Mouse (Mus musculus) heart, adult 11 months (tissue): ENCODE results near the gene Cox14.
"Not testable (repeated sequence)": the region's sequence is repeated elsewhere in the genome, so short reads cannot be mapped to it uniquely, and the experiment has no call there.

Experiments used
- DNase-seq: peaks from one replicate; pipeline ENCODE4 v3.0.0; 2022

The Cox14 gene

DNA sequence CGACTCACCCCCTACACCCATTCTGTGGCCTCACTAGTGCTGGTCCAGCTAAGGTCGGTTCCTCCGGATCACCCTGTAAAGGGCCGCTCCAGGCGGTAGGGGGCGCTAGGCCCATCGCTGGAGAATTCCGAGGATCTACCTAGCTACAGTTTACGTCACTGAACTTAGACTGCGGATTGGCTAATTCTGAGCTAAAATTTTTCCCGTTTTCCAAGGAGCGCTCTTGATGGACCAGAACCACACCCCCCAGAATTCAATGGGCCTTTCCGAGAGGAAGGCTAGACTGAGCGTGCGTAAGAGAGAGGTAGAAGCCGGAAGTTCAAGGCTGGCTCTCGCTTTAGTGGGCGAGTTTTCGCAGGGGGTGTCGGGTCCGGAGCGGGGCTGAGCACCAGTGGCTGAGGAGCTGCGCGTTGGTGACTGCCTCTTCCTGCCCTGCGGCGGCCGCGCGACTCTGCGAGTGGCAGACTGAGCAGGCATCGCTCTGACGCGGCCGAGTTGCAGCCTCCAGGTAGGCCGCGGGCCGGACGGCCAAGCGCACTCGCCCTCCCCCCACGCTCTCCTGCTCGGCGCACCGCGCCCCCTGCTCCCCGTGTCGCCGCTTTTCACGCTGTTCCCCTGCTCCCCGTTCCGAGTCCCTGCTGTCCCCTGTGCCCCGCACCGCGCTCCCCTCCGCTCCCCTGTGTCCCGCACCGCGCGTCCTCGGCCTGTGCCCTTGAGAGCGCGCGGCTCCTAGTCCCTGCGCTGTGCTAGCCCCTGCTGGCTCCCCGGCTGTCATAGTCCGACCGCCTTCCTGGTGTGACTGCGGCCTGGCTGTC is at the start of gene Cox14:
Gene Cox14, plus strand, starts transcription at position 278 of the 815 bp plus-strand sequence.
- DNase-seq: peak; percentile 100

DNA sequence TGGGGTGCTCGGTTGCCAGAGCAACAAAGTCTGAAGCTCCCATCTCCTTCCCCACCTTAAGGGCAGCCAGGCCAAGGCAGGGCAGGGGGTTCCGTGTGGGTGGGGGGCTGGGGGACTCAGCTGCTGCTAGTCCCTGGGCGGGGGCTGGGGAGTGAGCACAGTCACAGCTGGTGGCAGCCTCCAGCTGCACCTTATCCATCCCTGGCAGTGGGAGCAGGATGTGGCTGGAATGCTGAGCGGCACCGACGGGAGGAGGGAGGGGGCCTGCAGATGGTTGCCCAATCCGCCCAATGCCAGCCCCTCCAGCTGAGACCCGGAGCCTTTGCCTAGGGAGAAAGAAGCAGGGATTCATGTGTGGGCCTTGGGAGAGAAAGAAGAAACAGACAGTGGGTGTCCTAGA is 48.3 kb upstream of the Cox14 start:
- no peak for DNase-seq

DNA sequence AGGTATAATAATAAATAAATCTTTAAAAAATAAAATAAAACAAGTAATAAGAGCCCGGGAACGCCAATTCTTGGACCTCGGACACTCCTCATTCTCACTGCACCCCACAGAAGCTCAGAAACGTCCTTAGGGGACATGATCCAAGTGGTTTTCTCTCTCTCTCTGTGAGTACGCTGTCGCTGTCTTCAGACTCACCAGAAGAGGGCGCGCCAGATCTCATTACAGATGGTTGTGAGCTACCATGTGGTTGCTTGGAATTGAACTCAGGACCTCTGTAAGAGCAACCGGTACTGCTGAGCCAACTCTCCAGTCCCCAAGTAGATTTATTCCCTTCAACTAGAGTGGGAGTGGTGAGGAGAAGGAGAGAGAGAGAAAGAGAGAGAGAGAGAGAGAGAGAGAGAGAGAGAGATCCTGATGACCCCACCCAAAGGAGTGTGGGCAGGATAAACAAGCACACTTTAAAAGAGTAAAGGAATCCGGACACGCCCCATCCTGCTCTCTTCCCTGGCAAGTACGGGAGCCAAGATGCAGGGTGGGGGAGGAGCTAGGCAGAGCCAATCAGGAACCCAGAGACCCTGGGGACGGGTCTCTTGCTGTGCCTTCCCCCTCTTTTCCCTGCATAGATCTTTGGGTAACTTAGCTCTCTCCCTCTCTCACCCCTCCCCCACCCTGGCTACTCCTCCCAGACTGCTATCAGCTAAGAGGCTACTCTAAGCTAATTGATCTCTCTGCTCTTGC is 47.2 kb upstream of the Cox14 start:
- DNase-seq: no peak

DNA sequence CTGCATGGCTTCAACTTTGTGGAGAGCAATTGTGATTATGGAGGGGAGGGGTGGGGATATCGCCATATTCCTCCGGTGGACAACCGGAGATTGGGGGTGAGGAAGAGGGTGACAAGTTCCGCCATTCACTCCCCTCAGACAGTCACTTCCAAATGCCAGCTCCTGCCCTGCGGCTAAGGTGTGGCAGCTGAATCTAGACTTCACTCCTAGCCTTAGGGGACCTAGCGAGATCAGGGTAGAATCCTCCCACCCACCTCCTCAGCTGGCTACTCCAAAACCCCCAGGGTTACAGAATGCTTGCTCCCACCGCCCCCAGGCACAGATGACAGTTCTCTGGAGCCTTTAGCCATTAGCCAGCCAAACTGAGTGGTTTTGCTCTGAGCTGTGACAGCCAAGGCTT is 46.4 kb upstream of the Cox14 start:
- DNase-seq: no peak

DNA sequence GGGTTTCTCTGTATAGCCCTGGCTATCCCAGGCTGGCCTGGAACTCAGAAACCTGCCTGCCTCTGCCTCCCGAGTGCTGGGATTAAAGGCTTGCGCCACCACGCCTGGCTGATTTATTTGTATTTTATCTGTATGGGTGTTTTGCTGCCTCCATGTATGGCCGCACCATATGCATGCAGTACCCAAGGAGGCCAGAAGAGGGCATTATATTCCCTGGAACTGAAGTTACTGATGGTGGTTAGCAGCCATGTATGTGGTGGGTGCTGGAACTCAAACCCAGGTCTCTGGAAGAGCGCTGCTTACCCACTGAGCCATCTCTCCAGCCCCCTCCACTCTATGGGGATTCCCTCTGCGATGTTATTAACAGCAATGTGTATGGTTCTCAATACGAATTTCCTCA is 42.5 kb upstream of the Cox14 start:
- DNase-seq: no peak

DNA sequence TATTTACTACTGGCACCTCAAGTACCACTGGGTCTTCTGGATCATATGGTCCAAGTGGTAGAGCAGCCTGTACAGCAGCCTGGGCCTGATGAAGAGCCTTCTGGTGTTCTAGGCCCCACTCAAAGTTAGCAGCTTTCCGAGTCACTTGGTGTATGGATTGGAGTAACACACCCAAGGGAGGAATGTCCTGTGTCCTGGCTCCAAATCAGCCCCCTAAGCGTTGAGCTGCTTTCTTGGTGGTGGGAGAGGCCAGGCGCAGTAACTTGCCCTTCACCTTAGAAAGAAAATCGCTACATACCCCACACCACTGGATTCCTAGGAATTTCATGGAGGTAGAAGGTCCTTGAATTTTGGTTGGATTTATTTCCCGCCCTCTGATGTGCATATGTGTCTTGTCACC is 41.3 kb upstream of the Cox14 start:
- DNase-seq: no peak

DNA sequence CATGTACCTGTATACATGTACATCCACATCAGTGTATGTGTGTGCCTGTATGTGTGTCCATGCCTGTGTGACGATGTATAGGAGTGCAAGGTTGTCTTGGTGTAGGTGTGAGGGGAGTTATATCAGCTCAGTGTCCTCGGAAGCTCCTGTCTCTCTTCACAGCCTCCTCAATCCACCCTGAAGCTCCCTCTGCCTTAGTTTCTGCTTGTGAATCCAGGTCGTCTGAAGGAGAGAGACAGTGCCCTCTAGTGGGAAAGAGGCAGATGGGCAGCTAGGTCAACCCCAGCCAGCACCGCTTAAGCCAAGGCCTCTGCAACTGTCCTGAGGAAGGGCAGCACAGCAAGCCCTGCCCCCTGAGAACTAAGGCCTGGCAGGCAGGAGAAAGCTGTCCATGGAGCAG is 36.7 kb upstream of the Cox14 start:
- peak; percentile 94 for DNase-seq

DNA sequence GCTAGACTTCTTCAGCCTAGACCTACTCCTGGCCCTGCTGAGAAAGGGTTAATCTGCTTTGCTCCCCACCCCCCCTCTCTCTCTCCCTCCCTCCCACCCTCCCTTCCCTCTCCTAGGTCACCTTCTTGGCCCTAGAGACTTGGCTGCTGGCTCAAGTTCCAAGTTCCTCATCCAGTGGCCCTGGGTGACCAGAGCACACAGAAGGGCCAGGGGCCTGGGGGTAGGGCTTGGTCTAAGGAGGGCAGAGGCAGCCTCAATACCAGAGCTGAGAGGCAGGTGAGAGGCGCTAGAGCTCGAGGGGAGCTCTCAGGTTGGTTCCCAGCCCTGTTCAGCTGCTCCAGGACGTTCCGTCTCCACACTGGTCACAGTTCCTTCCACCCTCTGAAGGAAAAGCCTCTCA is 34.5 kb upstream of the Cox14 start:
- DNase-seq: no peak

DNA sequence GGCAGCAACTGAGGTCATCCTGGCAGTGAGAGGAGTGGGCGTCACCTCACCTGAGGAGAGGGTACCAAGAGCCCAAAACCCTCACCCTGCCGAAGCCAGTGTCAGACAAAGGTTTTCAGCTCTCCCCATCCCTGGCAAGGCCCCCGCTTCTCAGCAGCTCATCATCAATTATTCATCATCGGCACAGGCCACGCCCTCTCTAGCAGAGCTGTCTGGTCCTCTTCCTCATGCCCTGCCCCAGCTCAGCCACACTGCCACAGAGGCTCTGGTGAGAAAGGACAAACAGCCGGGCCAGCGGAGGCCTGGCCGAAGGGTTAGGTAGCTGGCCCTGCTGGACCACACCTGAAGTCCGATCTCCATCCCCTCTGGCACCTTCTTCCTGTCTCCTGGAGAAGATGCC is 33.4 kb upstream of the Cox14 start:
- DNase-seq: no peak

DNA sequence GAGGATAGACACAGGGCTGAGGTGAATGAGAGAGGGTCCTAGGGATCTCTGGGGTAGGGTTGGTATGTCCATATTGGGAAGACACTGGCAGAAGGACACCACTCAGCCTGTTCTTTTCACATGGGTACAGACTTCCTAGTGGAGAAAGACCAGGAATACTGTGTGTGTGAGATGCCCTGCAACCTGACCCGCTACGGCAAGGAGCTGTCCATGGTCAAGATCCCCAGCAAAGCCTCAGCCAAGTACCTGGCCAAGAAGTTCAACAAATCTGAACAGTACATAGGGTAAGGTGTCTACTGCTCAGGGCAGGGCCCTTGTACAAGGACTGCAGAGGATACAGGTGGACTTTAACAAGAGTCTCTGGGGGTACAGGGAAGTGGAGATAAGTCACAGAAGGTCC is 28.1 kb upstream of the Cox14 start:
- DNase-seq: peak; percentile 64

DNA sequence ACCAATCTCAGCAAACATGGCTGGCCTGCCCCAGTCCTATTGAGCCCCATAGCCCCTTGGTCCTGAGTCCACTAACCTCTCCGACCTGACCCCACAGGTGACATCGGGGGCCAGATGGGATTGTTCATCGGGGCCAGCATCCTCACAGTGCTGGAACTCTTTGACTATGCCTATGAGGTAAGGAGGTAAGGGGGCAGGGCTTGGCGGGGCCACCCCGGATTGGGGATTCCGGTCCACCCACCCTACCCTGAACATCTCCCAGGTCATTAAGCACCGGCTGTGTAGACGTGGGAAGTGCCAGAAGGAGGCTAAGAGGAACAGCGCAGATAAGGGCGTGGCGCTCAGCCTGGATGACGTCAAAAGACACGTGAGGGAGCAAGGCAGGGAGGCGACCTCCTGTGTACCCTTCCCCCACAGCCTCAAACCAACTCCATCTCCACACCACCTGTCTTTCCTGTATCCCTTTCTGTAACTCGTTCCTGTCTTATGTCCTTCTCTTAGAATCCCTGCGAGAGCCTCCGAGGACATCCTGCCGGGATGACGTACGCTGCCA is 26.8 kb upstream of the Cox14 start:
- DNase-seq: peak; percentile 92

DNA sequence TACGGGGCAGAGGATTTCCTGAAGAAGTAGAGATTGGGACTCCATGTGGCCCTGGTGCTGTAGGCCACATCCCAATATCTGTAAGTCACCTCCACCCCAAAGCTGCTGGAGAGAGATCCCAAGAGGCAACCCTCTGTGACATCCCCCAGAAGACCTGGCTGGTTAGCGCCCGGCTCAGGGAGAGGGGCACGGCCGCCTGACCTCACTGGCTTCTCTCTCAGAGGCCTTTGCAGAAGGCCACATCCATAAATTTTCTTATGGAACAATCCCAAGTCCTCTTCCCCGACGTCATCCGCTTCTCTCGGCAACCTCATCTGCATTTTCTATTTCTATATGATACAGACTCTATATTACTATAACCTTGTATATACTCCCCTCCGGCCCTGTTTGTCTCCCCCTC is 25.7 kb upstream of the Cox14 start:
- no peak for DNase-seq

DNA sequence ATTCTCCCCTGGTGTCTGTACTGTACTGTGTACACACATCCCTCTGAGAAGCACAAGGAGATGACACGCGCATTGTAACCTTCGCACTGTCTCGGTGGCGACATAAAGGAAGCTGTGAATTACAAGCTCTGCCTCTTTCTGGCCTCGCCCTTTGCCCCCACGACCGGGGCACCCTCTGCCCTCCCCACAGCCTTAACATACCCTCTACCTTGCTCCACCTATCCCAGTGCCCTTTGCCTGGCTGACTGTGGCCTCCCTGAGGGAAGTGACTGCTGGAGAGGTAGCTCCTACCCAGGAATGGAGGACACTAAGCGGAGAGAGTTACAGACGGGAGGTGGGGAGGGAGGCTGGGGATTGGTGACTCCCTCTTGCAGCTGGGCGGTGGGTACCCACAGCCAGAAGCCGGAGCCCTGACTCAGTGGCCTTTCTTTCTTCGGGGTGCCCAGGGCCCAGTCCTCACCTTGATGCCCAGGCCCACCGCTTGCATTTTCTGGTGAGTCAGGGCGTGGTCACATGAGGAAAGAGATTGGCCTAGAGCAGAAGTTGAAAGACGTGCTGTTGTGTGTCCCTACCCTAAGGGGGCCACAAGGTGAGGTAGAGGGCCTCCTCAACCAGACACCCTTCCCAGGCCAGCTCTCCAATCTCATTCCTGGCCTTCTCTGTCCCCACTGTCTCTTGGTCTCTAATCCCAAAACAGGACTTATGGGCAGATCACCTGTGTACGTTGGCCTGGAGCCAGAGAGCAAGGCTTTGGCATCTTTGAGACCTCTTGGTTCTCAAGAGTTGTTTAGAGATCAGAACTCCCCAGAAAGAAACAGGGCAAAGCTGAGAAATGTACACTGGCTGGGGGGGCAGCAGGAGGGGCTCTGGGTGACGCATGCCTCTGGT is 25.0 kb upstream of the Cox14 start:
- peak; percentile 93 for DNase-seq

DNA sequence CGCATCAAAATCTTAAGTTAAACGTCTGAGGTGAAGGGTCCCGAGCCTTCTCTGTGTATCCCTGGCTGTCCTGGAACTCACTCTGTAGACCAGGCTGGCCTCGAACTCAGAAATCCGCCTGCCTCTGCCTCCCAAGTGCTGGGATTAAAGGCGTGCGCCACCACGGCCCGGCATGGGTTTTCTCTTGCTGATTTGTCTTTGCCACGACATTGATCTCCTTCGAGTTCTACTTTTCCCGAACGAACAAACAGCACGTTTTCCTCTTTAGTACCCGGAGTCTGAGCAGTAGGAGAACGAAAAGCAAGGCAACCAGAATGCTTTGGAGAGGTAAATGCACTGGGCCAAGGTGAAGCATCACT is 23.8 kb upstream of the Cox14 start:
- not testable (repeated sequence) for DNase-seq

DNA sequence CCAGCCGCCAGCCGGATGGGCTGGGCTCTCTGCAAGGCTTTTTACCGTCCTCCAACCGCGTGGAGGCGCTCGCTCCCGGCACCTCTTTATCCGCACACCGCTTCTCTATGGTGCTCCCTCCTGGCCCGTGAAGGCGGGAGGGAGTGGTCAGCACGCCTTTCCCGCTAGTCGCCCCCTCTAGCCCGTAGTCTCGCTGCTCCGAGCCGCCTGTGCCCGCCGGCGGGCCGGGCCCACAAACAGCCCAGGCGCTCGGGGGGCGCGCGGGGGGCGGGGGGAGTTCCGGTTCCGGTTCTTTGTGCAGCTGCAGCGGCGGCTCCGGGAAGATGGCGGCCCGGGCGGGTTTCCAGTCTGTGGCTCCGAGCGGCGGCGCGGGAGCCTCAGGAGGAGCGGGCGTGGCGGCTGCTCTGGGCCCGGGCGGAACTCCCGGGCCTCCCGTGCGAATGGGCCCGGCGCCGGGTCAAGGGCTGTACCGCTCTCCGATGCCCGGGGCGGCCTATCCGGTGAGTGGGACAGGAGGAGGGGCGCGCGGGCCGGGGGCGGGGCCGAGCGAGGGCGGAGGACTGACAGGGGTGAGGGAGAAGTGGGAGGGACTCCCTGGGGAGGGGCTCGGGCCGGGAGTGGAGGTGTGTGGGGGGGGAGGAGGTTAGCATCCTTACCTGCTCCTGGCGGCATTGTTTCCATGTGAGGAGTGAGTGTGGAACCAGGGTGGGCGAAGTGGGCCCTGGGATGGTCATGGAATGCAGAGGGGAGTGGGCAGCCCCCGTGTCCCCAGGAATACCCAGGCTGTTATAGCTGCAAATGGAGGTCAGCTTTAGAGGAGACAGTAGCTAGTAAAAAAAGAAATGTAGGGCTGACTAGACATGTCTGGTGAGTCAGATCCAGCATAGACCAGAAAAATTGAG is 23.2 kb upstream of the Cox14 start, which contains the start of gene Smarcd1:
Gene Smarcd1, plus strand, starts transcription at position 131 of the 902 bp plus-strand sequence.
- peak; percentile 99 for DNase-seq

DNA sequence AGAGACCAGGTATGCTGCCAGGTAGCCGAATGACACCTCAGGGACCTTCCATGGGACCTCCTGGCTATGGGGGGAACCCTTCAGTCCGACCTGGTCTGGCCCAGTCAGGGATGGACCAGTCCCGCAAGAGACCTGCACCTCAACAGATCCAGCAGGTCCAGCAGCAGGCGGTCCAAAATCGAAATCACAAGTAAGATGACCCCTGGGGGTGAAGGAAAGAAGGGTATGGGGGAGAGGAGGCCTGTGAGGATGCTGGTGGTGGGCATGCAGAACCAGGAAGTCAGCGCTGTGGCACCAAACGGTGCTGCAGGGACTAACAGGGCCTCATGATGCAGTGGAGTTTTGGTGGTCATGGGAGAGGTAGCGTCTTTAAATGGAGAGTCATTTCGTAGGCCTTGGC is 22.3 kb upstream of the Cox14 start:
- DNase-seq: peak; percentile 94

DNA sequence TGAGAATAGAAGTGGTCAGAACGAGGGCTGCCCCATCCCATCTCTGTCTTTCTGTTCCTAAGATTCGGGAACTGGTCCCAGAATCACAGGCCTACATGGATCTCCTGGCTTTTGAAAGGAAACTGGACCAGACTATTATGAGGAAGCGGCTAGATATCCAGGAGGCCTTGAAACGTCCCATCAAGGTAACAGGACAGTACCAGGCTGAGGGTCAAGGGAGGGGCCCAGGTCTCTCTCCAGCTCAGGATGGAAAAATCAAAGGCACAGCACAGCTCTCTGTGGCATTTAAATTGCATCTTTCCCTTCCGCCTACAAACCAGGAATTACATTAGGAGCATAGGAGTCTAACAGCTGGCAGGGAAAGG is 21.8 kb upstream of the Cox14 start:
- no peak for DNase-seq

DNA sequence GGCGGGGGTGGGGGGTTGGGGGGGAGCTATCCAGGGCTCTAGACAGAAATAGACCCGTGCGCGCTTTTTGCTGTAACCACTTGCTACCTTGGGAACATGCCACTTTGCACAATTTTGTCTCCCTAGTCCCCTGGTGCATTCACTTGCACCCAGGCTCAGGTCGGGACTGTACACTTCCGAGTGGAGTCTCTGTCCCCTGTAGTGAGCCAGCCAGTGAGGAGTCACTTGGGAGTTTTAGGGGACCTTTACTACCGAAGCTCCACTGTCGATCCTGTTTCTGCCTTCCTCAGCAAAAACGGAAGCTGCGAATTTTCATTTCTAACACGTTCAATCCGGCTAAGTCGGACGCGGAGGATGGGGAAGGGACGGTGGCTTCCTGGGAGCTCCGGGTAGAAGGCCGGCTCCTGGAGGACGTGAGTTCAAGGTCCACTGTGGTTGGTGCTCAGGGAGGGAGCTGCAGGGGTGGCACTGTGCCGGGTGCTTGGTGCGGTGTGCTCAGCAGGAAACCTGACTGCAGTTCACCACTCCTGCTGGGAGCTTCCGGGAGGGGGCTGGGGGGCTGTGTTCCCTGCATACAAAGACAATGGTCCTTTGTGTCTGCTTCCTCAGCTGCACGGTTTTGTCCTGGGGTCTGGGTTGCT is 21.3 kb upstream of the Cox14 start:
- DNase-seq: peak; percentile 93

DNA sequence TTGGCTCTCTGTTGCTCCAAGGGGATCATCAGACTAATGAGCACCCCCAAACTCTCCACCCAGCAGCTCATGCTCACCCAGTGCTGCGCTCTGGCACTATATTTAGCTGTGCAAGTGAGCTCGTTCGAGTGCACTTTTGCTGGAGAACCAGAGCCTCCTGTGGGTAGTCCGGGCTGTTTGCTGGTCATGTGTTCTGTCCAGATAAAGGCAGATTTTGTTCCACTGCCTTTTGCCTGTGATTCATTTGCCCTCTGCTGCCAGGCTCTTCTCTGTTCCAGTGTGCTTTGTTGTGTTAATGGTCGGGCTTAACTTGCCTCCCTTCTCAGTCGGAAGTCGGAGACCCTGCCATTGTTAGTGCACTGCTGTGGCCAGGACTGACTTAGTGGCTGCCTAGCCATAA is 20.5 kb upstream of the Cox14 start:
- peak; percentile 97 for DNase-seq

DNA sequence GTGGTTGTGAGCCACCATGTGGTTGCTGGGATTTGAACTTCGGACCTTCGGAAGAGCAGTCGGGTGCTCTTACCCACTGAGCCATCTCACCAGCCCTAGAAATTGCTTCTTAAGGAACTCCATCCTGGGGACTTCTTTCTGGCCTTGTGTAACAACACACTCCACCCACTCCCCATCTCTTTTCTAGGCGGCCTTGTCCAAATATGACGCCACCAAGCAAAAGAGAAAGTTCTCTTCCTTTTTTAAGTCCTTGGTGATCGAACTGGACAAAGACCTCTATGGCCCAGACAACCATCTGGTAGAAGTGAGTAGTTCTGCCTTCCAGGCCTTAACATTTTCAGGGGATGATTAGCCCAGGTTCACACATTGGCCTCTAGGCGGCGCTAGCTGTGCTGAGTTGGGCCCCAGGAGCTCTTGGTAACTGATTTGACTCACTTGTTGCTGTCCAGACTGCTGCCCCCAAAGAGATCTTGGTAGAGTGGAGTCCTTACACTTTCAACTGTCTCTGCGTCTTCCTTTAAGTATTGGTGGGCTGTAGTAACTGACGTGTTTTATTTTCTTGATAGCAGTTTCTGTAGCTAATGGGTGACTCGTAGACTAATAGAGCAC is 19.9 kb upstream of the Cox14 start, which contains the start of gene Gm17349:
Gene Gm17349, minus strand, starts transcription at position 51 of the 609 bp plus-strand sequence.
- DNase-seq: peak; percentile 95

DNA sequence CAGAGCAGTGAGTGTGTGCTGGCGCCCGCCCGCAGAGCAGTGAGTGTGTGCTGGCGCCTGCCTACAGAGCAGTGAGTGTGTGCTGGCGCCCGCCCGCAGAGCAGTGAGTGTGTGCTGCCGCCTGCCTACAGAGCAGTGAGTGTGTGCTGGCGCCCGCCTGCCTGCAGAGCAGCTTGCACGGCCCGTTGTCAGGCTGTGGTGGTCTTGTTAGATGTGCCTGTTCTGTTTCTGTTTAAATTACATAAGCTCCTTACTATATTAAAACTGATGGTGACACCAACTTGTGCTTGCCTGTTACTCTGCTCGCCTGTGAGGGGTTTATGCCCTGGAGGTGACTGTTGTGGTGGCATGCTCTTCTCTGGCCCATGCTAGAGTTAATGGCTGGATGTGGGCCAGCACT is 17.2 kb upstream of the Cox14 start:
- DNase-seq: no peak
